Mouse (Mus musculus) stomach, postnatal 0 days (tissue): ENCODE results near the gene Klhdc9.

Source experiments
- CTCF ChIP-seq: IDR thresholded peaks from 2 replicates; pipeline ENCODE4 v1.5.1; 2016; ENCODE audit warnings: antibody characterized with exemption, low read depth, mild to moderate bottlenecking, moderate library complexity
- EP300 ChIP-seq: optimal IDR thresholded peaks from 2 replicates; pipeline ENCODE3; 2016; ENCODE audit warnings: antibody characterized with exemption

DNA sequence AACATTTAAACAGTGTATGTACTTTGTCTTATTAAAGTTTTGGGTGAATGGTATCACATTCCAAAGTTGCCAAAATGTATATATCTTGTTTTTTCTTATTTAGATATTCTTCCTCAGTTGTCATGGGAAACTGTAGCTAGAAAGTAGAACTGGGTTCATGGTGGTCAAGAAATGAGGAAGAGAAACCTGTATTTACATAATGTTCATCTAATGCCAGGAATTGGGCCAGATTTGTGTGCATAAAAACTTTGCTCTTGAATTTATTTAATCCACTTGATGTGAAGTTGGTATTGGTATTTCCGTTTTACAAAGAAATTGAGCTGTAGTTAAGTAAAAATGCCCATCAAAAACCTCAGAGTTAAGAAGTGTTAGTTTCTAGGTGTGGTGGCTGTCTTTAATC, 49.6 kb upstream of the Klhdc9 start:
- TF ChIP-seq CTCF (no peak), EP300 (no peak)
